Mouse (Mus musculus) heart, postnatal 14 days (tissue): ENCODE measurements around the gene Arhgef3. TPM values are rescaled to one million over a fixed set of nuclear protein-coding genes. Genes with fewer than 3 reads are reported as not detected.

Experiments
- DNase-seq, 2 experiments: peaks; one replicate each; pipeline ENCODE4 v3.0.0; 2021 to 2022
- intact Hi-C: fragments of 180-260 bp; cut with DNase I; formaldehyde crosslinking; loops from one replicate; pipeline ENCODE4 v1.15.1; 2025
- total RNA-seq, 2 experiments: library from RNA; stranded (reverse); gene quantifications; 2 replicates each; pipeline ENCODE4 v1.2.3; 2021

Gene Arhgef3
- total RNA-seq, 2 experiments from 2014 or later = 30.6 to 32.1 TPM

DNA sequence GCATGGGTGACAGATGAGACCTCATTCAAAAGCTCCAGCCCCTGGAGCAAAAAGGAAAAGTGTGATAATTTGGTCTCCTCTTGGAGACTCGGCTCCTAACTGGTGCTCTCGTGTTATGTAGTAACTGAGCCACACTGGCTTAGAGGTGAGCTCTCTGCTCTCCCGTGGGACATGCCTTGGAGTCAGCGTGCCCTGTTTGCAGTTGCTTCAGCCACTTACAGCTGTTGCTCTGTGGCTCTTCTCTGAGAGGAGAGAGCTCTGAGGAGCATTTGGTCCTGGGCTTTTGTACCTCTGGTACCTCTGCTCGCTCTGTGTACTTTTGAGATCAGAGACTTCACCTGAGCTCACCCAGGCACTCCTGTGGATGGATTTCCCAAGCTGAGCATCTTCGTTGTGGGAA lies 40.4 kb downstream of the Arhgef3 start:
- intact Hi-C loops = no loop called here
- no peak for DNase-seq

DNA sequence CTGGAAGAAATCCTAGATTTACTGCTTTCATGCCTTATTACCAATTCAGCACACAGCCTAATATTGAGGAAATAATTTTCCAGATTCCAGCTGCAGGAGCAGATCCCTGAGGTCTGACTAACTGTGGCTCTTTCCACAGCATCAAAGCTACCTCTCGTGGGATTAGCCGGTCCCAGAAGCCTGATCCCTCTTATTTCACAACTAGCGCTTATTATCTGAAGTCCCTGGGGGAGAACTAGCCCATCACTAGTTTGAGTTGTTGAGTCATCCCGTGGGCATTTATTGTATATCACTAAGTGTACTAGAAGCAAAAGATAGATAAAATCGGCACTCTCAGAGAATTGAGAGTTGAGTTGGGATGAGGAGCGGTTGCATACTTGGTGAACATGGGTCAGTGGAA lies 41.3 kb downstream of the Arhgef3 start:
- intact Hi-C loops = no loop called here
- no peak for DNase-seq

DNA sequence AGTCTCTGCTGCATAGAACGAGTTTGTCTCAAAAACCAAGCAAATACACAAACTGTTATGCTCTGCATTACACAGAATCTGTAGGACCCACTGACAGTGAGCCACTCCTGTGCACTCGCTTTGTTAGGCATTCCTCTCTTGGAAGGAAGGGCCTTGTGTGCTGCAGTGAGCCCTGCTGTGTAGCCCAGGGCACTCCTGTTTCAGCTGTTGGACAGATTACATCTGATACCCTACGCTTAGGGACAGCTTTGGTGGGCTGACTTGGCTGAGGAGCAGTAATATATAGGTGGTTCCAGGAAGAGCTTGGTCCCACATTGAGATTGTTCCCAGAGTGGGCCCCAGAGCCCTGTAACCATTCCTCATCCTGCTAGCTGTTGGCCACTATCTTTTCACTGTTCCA lies 43.4 kb downstream of the Arhgef3 start:
- no peak for DNase-seq
- intact Hi-C loops = no loop called here

DNA sequence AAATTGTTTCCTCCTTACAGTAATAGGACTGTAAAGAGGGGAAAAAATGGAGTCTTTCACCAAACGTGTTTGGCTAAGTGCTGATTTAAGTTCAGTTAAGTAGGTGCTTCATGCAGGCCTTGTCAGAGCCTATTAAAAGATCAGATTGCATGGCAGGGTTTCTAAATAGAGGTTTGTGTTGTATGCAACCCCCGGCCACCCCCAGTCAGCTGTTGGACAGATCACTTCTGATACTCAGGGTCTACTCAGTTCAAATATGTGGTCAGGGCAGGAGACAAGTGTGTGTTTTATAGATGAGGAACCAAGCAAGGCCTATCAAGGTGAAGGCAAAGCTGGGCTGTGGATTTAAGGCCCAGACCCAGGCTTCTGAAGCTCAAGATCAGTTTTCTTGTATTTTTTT lies 44.1 kb downstream of the Arhgef3 start:
- intact Hi-C loops = no loop called here

DNA sequence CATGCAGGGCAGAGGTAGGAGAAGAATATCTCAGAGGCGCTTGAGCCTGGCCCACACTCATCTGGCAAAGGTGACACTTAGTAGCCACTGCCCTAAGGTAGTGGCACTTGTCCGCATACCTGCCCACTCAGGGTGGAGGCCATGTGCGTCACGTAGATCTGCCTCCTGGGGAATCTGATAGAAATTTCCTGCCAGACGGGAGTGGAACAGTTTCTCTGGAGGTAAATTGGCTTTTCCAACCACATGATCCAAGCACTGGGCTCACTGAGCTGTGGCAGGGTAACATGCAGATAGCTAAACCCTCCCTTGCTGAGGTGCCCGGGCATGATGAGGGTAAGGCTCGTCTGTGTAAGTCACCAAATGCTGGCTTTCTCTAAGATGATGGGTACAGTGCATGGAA lies 46.1 kb downstream of the Arhgef3 start:
- intact Hi-C loops = no loop called here
- DNase-seq = no peak

More for the DNA sequence above, 44.1 kb downstream of the Arhgef3 start:
- DNase-seq = no peak

DNA sequence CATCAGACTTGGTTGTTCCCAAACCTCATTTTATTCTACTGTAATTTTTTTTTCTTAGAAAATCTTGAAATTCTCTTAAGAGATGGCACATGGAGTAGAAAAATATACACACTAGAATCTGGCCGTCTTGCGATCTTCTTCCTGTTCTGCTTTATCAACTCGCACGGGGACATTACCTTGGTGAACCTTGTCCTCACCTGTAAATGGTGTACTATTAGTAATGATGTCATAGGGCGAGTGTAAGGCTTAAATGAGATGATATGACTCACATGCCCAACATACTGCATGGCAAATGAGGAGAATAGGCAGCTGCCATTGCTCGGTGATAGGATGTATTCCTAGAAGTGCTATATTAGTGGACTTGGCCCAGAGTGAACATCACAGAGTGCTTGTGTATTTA lies 49.9 kb downstream of the Arhgef3 start:
- no peak for DNase-seq
- intact Hi-C loops = no loop called here

DNA sequence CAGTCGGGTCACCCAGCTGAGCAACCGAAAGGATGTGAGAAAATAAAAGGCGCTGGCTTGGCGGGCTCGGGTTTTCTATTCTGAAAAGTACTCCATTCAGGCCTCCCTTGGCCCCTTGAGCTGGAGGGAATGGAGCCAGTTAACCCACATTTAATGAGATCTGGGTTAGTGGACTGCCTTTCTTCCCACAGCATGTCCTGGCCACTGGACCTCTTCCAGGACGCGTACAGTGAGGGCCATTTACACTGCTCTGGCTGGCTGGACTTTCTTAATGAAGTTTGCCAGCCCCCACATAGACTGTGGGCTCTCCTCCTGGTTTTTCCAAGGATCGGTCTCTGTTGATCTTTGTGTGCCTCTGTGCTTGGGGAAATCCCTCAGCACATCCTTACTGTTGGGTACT lies 52.1 kb downstream of the Arhgef3 start:
- intact Hi-C loops = no loop called here
- DNase-seq = no peak

DNA sequence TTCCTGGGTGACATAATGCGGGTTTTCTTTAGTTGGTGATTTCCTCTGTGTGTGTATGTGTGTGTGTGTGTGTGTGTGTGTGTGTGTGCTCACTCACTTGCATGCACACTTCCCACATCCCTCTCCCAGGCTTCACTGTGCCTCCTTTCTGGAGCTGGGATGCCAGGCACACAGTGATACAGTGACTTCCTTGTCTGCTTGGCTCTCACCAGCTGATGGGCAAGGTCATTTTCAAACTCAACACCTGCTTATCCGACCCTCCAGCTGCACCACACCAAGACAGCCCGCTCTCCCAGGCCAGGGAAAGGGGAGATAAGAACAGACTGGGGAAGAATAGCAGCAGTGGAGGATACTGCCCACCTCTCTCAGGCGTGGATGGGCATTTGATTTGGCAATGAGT lies 52.5 kb downstream of the Arhgef3 start:
- intact Hi-C loops = no loop called here
- DNase-seq = no peak

DNA sequence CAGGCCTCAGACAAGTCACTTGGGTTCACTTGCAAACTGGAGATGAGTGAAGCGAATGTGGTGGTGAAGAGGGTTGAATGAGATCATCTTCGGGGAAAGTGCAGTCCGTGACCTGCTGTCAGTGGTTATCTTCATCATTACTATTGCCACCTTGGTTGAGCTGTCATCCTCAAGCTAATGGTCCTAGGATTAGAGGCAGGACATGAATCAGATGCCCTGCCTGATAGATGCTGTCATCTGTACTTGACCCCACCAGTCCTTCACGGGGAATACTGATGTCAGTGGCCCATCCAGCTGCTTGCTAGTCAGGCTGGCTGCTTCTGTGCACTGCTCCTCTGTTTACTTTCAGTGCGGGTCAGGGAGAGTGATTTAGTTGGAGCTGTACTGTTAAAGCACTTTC lies 53.7 kb downstream of the Arhgef3 start:
- no peak for DNase-seq
- intact Hi-C loops = no loop called here

DNA sequence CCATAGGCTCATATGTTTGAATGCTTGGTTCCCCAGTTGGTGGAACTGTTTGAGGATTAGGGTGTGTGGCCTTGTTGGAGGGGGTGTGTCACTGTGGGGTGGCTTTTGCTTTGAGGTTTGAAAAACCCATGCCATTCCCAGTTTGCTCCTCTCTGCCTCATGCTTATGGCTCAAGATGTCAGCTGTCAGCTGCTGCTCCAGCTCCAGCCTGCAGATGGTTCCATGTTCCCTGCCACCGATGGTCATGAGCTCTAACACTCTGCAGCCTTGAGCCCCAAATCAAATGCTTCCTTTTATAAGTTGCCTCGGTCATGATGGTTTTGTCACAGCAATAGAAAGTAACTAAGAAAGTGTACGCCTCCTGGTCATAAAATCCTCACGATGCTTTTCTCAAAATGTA lies 54.6 kb downstream of the Arhgef3 start:
- no peak for DNase-seq
- intact Hi-C loops = no loop called here

DNA sequence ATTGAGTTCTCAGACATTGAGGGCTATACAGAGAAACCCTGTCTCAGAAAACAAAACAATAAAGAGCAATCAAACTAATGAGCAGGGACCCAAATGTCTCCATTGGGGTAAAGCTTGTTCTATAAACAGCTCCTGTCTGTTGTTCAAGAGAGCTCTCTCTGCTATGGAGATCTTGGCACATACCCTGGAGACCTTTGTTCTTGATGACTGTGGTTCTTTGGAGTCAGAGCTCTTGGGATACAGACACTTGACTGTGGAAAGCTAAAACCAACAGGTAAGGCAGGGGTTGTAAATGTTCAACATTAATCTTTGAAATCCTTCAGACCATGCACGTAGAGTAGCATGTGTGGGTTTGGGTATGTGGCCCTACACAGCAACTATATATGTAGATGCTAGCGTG lies 55.7 kb downstream of the Arhgef3 start:
- intact Hi-C loops = no loop called here

DNA sequence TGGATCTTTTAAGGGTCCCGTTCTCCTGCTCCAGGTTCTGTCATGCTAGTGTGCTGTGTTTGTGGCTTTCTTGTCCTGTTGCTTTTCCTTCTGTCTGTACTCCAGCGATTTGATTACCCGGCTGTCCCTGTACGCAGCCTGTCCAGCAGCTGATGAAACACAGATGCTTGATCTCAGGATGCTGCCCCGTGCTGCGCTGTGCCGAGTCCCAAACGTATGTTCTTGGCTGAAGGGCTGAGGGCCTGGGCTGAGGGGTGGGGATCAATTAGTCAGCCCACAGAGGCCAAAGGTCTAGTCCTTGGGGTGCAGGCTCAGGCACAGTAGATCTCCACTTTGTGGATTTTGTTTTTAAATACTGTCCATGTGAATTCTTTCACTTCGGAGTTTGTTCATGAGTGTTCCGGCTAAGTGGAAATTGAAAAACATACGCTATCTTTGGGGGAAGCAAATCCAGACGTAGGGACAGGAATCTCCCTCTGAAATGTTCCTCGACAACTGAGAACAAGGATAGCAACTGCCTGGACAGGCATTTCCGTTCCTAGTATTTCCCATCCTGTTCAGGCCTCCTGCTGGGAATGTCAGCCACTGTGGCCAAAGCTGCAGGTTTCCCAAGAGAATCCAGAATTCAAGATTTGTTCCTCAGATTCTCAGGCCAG lies 56.6 kb downstream of the Arhgef3 start:
- DNase-seq = peak; percentile 56 to 70

More for the DNA sequence above, 55.7 kb downstream of the Arhgef3 start:
- no peak for DNase-seq

DNA sequence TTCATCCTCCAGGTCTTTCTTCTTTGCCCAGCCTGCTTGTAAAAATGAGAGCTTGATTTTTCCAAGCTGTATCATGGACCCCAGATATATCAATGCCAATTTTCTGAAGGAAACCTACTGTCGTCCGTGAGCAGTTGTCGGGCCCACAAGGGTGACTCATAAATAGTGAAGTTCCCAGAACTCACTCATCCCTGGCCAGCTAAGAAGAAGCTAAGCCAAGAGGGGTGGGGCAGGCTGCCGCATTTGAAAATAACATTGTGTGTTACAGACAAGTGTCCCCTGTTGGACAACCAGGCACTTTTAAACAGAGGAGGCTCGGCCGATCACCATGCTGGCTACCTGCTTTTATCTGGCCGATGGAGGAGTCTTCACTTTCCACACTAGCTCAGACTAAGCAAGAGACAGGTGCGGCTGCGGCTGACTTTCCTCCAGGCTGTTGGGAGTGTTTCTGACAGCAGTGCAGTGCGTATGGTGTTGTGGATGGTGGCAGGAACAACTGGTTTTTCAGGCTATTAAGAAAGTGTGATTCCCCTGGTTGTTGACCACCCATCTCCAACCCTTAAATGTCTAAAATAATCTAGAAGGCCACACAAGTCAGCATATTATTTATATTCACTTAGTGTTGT lies 58.6 kb downstream of the Arhgef3 start:
- intact Hi-C loops = no loop called here
- peak; percentile 67 to 79 for DNase-seq

More for the DNA sequence above, 56.6 kb downstream of the Arhgef3 start:
- intact Hi-C loops = no loop called here

DNA sequence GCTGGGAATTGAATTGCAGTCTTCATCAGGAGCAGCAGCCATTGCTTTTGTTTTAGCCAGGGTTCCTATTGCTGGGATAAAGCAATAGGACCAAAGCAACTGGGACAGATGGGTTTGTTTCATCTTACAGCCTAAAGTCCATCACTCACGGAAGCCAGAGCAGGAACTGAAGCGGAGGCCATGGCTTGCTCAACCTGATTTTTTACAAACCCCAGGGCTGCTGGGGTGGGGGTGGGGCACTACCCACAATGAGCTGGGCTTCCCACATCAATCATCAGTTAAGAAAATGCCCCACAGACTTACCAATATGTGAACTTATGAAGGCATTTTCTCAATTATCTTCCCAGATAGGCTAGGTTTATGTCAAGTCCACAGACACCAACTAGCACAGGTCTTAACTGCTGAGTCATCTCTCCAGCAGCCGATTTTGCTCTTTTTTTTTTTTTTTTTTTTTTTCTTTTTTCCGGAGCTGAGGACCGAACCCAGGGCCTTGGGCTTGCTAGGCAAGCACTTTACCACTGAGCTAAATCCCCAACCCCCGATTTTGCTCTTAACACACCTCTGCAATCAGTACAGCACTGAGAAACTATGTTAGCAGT lies 59.6 kb downstream of the Arhgef3 start:
- intact Hi-C loops = no loop called here
- DNase-seq = no peak

DNA sequence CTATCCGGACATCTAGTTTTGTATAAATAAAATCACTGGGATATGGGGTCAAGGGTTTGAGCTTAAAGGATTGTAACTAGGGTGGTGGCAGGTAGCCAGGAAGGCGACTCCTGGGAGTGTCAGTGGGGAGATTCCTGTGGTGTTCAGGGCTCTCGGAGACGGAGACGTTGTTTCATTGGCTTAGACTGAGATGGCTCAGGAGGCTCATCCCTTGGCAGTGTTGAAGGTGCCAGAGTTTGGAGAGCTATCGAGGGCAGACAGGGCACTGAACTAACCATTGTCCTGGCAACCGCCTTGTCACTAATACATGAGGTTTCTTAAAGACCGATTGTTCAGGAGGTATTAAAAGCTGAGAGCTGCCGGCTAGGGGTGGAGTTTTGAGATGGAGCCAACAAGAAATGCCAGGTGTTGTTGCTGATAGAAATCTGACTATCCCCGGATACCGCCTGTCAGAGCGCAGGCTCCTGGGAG lies 60.2 kb downstream of the Arhgef3 start:
- peak; percentile 36 to 45 for DNase-seq
- intact Hi-C loops = no loop called here

DNA sequence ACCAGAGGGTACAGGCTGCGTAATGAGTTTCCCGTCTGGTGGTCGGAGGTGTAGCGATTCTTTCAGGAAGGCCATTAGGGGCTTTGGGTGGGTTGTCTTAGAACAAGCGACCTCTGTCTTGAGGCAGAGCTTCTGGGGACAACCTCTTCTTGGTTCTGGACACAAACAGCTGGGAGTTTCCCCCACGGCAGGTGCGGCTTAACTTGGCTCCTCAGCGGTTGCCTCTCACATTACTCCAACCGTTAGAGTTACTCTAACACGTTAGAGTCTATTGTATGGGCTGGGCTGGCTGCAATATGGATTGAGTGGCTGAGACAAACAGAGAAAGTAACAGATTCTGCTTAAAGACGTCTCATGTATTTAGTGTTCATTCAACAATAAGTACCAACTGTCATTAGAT lies 60.6 kb downstream of the Arhgef3 start:
- intact Hi-C loops = no loop called here
- DNase-seq = no peak

DNA sequence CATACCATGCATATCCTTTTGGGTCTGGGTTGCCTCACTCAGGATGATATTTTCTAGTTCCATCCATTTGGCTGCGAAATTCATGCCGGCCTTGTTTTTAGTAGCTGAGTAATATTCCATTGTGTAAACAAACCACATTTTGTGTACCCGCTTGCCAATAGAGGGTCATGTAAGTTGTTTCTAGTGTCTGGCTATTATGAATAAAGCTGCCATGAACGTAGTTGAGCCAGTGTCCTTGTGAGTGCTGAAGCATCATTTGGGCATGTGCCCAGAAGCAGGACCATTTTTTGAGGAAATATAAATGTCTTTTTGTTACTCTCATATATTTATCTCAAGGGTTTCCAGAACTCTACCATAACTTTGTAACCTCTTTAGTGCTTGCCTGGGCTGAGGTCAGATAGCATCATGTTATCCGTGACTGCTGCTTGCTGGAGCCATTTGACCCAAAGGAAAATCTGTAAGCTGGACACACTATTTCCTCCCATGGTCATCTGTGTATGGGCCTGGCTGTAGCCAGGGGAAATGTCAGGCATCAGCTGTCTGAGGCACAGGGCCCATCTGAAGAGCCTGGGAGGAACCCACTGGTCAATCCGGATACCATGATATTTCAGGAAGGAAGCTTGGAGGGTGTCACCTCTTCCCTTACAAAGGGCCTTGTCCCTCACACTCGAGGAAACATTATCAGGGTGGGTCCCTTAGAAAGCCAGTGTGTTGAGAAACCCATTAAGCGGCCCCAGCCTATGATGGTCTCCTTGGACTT lies 63.3 kb downstream of the Arhgef3 start:
- no peak for DNase-seq
- intact Hi-C loops = no loop called here

DNA sequence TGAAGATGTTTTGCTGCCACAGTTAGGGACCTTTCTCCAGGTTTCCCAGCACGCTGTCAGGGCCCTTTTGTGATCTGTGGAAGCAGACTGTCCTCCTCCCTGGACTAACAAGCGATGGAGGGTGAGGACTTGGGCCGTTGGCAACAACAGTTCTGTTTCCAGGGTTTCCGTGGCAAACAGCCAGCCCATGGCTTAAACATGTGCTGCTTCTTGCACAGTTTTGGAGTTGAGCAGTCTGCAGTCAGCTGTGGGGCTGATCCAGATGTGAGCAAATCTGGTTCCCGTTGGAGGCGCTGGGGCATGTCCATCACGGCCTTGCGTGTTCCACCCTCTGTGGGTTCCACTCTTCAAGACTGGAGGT lies 63.8 kb downstream of the Arhgef3 start:
- intact Hi-C loops = no loop called here

DNA sequence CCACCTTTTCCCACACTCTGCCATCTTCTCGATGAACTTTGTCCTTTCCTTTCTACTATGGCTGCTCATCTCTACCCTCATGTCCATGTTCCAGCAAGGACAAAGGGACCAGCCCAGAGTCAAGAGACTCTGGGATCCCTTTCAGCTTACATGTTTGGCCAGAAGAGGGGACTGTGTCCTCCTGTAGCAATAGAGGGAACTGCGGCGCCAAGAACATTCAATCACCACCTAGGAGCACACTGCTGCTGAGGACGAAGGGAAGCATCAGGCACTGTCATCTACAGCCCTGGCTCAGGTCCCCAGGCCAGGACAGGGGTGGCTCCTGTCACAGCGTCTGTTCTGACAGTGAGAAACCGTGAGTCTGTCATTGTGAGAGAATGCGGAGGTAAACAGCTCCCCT lies 65.1 kb downstream of the Arhgef3 start:
- no peak for DNase-seq
- intact Hi-C loops = loop anchor here (5.0 kb wide), 1 partner anchor 147 kb away; no protein-coding TSS in a partner anchor

More for the DNA sequence above, 63.8 kb downstream of the Arhgef3 start:
- peak; percentile 90 to 94 for DNase-seq

DNA sequence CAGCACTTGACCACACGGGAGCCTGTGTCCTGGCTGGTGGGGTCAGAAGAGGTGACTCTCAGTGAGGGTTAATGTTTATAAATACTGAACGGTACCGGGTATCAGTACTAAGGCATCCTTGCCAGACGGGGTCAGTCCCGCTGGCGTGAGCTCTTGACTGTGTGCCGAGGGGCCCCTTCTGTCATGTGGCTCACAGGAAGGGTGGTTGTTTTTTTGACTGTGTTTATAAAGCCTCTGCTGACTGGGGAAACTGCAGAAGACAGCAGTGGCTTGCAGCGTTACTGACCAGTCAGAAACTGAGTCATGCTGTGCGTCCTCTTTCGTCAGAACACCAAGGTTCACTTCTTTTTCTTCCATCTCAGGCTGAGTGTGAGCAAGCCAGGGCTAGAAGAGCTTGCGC lies 67.4 kb downstream of the Arhgef3 start:
- DNase-seq = peak; percentile 63 to 65
- intact Hi-C loops = loop anchor here (5.0 kb wide), 1 partner anchor 150 kb away; no protein-coding TSS in a partner anchor
